Mouse (Mus musculus): ENCODE data around the gene Nudt6.

GRCm38 (mm10) chr3:37469353-37469752 is 49.3 kb upstream of the Nudt6 start:
- no peak for TF ChIP-seq CTCF (IDR thresholded peaks at IDR 0.05; ENCODE audit: low read depth)
- peak; percentile 19; the same call in 1 of the 2 replicates for TF ChIP-seq EP300 (IDR thresholded peaks at IDR 0.05; ENCODE audit: low read depth)
